Mouse (Mus musculus) heart, embryonic 11.5 days (tissue): Measurements from ENCODE around the gene Pccb. TPM values are rescaled to one million over a fixed set of nuclear protein-coding genes. Genes with fewer than 3 reads are reported as not detected.

Source experiments
- ATAC-seq: fragments of 200-750 bp; cut with Nextera tagmentation; replicated peaks from 2 replicates; pipeline ENCODE4 v1.8.0; 2017; ENCODE audit warnings: moderate library complexity; ENCODE audit not compliant: insufficient number of reproducible peaks, low FRiP score, low TSS enrichment
- H3K27ac ChIP-seq: fragments of 300-500 bp; sonication (generic); 2 replicates; pipeline ENCODE4 v1.5.1; 2014; ENCODE audit warnings: mild to moderate bottlenecking, low read depth, low read length
- H3K27me3 ChIP-seq: fragments of 300-500 bp; sonication (generic); 2 replicates; pipeline ENCODE4 v1.6.1; 2014; ENCODE audit warnings: mild to moderate bottlenecking, low read length, mixed read lengths; ENCODE audit not compliant: control insufficient read depth, insufficient read depth
- H3K36me3 ChIP-seq: fragments of 300-500 bp; sonication (generic); 2 replicates; pipeline ENCODE4 v1.6.1; 2014; ENCODE audit warnings: mild to moderate bottlenecking, low read length, moderate library complexity, mixed read lengths; ENCODE audit not compliant: control insufficient read depth, insufficient read depth
- H3K4me1 ChIP-seq: fragments of 300-500 bp; sonication (generic); 2 replicates; pipeline ENCODE4 v1.6.1; 2014; ENCODE audit warnings: low read length; ENCODE audit not compliant: control insufficient read depth, insufficient read depth
- H3K4me2 ChIP-seq: fragments of 300-500 bp; sonication (generic); 2 replicates; pipeline ENCODE4 v1.6.1; 2014; ENCODE audit warnings: mild to moderate bottlenecking, moderate library complexity
- H3K4me3 ChIP-seq: fragments of 300-500 bp; sonication (generic); 2 replicates; pipeline ENCODE4 v1.5.1; 2014; ENCODE audit warnings: low read depth, low read length
- H3K9ac ChIP-seq: fragments of 300-500 bp; sonication (generic); 2 replicates; pipeline ENCODE4 v1.6.1; 2014; ENCODE audit warnings: mild to moderate bottlenecking, low read depth, low read length, moderate library complexity
- H3K9me3 ChIP-seq: fragments of 300-500 bp; sonication (generic); replicated peaks from 2 replicates; pipeline ENCODE4 v1.6.1; 2016; ENCODE audit warnings: low read length; ENCODE audit not compliant: control insufficient read depth
- WGBS: fragments of 180-500 bp; shearing (Covaris S2); extraction: QIAGEN DNeasy Blood & Tissue Kit; methylation state at CpG from one replicate; pipeline ENCODE4 v1.1.7; 2014; ENCODE audit not compliant: insufficient replicate concordance; 5-methylcytosine and 5-hydroxymethylcytosine counted together
- polyA plus RNA-seq: library from polyadenylated mRNA; unstranded; fragments of >200 nt; fragmentation: Nextera tagmentation; extraction: Ambion mirVana; gene quantifications from 2 replicates; pipeline ENCODE4 v1.2.1, GENCODE M21; 2014

Gene Pccb
- polyA plus RNA-seq, 1 experiment from 2014 or later = 17.8 TPM

DNA sequence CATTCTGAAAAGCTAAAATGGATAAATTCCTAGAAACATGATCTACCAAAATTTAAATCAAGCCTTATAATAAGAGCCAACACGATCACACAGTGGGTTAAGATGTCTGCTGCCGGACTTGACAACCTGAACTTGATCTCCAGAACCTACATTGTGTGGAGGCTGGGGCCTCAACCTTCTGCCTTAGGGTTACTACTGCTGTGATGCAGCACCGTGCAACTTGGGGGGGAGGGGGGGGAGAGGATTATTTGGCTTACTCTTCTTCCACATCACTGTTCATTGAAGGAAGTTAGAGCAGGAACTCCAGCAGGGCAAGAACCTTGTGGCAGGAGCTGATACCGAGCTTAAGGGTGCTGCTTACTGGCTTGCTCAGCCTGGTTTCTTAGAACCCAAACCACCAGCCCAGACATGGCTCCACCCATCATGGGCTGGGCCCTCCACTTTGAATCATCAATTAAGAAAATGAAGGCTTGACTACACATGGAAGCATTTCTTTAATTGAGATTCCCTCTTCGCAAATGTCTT is 71.7 kb downstream of the Pccb start:
- Histone ChIP-seq H3K36me3 (0 out of 2 replicates have a peak, but pooled peaks cover 2% of the 10 kb centered on the region), H3K9ac (no peak overlapping the region), H3K9me3 (no peaks in the 10 kb centered on the region), H3K27me3 (no peaks in the 10 kb centered on the region), H3K27ac (no peak overlapping the region), H3K4me3 (no peak overlapping the region), H3K4me2 (no peak overlapping the region), H3K4me1 (no peaks in the 10 kb centered on the region)
- WGBS = 78% methylated on average over 5 of the region's 5 CpGs
- no peak for ATAC-seq

DNA sequence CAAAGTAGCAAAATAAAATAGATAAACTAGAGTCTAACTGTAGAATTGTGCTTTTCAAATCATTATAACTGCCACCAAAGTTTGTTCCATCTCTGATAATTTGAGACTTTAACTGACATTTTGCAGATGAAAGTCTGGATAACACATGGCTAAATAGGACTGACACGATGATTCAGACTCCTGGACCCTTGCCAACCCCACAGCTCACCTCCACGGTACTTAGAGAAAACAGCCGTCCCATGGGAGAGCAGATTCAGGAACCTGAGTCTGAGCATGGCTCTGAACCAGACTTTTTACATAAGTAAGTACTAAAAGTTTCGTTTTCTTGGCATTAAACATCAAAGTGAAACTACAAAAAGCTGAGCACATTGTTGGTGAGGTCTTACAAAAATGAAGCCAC is 83.2 kb downstream of the Pccb start:
- H3K4me1 ChIP-seq = no peaks in the 10 kb centered on the region
- ATAC-seq = no peak
- H3K36me3 ChIP-seq = no peaks in the 10 kb centered on the region; the same call in 1 of the 2 replicates
- H3K4me2 ChIP-seq = no peak overlapping the region
- H3K27me3 ChIP-seq = no peaks in the 10 kb centered on the region
- H3K27ac ChIP-seq = no peak overlapping the region
- H3K9me3 ChIP-seq = no peaks in the 10 kb centered on the region
- no peak overlapping the region for H3K9ac ChIP-seq
- H3K4me3 ChIP-seq = no peak overlapping the region
- 47% methylated on average over 4 of the region's 4 CpGs for WGBS

DNA sequence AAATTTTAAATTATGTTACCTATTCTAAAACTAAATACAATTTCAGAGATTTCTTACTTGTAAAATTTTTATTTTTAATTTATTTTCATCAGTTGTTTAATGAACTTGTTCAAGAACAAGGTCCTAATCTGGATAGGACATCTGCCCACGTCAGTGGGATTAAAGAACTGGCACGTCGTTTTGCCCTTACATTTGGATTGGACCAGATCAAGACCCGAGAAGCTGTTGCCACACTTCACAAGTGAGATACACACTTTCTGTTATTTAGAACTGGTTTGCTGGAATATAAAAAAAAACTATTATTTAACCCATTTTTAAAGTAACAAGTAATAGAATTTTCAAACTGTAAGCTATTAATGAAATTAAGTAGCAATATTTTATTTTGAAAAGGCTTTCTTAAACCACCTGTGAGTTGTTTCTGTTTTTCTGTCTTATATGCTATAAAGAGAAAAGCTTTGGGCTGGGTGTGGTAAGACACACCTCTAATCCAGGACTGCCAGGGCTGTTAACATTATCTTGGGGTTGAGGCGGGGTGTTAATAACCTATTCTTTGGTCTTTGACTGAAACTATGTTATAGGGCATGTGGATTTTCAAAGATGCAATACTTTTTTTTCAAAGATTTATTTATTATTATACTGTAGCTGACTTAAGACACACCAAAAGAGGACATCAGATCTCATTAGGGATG is 89.9 kb downstream of the Pccb start:
- H3K4me1 ChIP-seq = no peaks in the 10 kb centered on the region
- H3K4me3 ChIP-seq = no peak overlapping the region
- WGBS = 91% methylated on average over 5 of the region's 5 CpGs
- no peak overlapping the region for H3K27ac ChIP-seq
- ATAC-seq = no peak
- no peaks in the 10 kb centered on the region for H3K27me3 ChIP-seq
- H3K9me3 ChIP-seq = no peaks in the 10 kb centered on the region
- no peaks in the 10 kb centered on the region for H3K36me3 ChIP-seq
- no peak overlapping the region for H3K9ac ChIP-seq
- H3K4me2 ChIP-seq = no peak overlapping the region

DNA sequence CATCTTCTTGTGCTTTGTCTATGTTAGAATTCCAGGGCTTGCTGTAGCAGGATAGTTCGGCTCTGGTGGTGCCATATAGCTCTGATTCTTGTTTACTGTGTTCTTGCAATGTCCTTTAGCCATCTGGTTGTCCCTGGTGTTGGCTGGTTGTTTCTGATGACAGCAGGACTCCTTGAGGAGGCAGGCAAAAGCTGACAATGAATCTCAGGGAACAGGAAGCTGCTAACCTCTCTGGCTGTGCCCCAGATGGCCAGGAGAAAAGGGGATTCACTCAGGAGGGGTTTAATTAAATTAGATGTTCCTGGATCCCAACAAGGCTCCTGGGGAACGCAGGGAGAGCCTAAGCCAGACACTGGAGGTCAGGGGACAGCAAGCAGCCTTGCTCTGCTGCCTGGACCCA is 92.7 kb downstream of the Pccb start:
- H3K4me2 ChIP-seq = no peak overlapping the region
- H3K27ac ChIP-seq = no peak overlapping the region
- H3K9ac ChIP-seq = no peak overlapping the region
- 51% methylated on average over 2 of the region's 2 CpGs for WGBS
- H3K4me1 ChIP-seq = no peaks in the 10 kb centered on the region
- no peak for ATAC-seq
- H3K27me3 ChIP-seq = no peaks in the 10 kb centered on the region
- H3K9me3 ChIP-seq = no peaks in the 10 kb centered on the region
- no peaks in the 10 kb centered on the region for H3K36me3 ChIP-seq
- no peak overlapping the region for H3K4me3 ChIP-seq

Other genes with a start within 250 kb of the Pccb start
- 3.3 and 3.8 TPM in 2 replicates for gene Msl2, start 39.2 kb upstream of the Pccb start, polyA plus RNA-seq
- gene Ppp2r3a, start 216.9 kb upstream of the Pccb start, polyA plus RNA-seq = 71.3 and 82.3 TPM in 2 replicates